Mouse (Mus musculus): ENCODE results near the gene Enox1. TPM values are rescaled to one million over a fixed set of nuclear protein-coding genes. Genes with fewer than 3 reads are reported as not detected.

Gene Enox1
- polyA plus RNA-seq, 1 experiment: not detected

DNA sequence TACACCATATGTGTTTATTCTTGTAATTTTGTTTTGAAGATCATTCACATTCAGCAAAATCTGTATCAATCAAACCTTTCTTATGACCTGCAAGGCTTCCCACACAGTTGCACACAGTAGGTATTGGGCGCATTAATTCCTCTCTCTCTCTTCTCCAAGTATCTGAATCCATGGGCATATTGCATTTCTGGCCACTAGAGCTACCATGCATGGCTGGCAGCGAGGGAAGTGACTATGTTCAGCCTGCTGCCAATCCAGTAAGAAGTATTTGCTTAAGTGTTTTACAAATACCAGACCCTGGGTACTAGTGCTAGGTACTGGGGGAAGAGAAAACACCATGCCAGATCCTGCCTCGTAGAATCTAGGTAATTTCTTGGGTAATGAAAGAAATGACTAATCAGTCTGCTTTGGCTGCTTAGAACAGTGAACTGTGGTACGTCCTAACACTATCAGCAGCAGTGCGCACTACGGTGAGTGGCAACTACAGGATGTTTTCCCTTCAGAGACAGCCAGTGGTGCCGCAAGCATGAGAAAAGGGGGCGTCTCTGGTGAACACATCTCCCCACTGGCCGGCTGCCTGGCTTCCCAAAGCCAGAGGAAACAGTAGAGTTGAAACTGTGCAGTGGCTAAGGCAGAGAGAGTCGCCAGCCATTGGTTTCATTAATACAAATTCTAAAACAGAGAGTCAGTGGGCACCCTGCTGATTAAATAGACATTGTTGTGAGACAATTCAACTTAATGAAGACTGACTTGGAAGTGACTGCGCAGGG lies 428.7 kb downstream of the Enox1 start:
- TF ChIP-seq GATA1 (IDR thresholded peaks at IDR 0.05; ENCODE audit: low read length) (no peak), TAL1 (IDR thresholded peaks at IDR 0.05; ENCODE audit: low read length) (no peak)
- Histone ChIP-seq H3K4me3 (replicated peaks) (no peak overlapping the region), H3K27me3 (ENCODE audit: control insufficient read depth) (no peaks in the 10 kb centered on the region), H3K36me3 (ENCODE audit: control insufficient read depth) (no peaks in the 10 kb centered on the region), H3K4me1 (ENCODE audit: control insufficient read depth) (no peaks in the 10 kb centered on the region), H3K9me3 (ENCODE audit: control insufficient read depth, low read length) (no peaks in the 10 kb centered on the region; the same call in 1 of the 2 replicates)

GRCm38 (mm10) chr14:77586033-77586432 lies 429.5 kb downstream of the Enox1 start:
- Histone ChIP-seq H3K27me3 (ENCODE audit: control insufficient read depth) (no peaks in the 10 kb centered on the region), H3K9me3 (ENCODE audit: control insufficient read depth, low read length) (no peaks in the 10 kb centered on the region; the same call in 1 of the 2 replicates), H3K4me1 (ENCODE audit: control insufficient read depth) (no peaks in the 10 kb centered on the region), H3K36me3 (ENCODE audit: control insufficient read depth) (no peaks in the 10 kb centered on the region), H3K4me3 (replicated peaks) (no peak overlapping the region)
- TF ChIP-seq TAL1 (IDR thresholded peaks at IDR 0.05; ENCODE audit: low read length) (no peak), GATA1 (IDR thresholded peaks at IDR 0.05; ENCODE audit: low read length) (no peak)

- H3K4me3 ChIP-seq (replicated peaks): no peak overlapping the region
- H3K9me3 ChIP-seq (ENCODE audit: control insufficient read depth, low read length): no peaks in the 10 kb centered on the region; the same call in 1 of the 2 replicates
- TF ChIP-seq TAL1 (IDR thresholded peaks at IDR 0.05; ENCODE audit: low read length) (no peak), GATA1 (IDR thresholded peaks at IDR 0.05; ENCODE audit: low read length) (no peak)
- H3K27me3 ChIP-seq (ENCODE audit: control insufficient read depth): no peaks in the 10 kb centered on the region
- no peaks in the 10 kb centered on the region for H3K4me1 ChIP-seq (ENCODE audit: control insufficient read depth)
- H3K36me3 ChIP-seq (ENCODE audit: control insufficient read depth): no peaks in the 10 kb centered on the region
Observed at GRCm38 (mm10) chr14:77587182-77587581, 430.6 kb downstream of the Enox1 start.

DNA sequence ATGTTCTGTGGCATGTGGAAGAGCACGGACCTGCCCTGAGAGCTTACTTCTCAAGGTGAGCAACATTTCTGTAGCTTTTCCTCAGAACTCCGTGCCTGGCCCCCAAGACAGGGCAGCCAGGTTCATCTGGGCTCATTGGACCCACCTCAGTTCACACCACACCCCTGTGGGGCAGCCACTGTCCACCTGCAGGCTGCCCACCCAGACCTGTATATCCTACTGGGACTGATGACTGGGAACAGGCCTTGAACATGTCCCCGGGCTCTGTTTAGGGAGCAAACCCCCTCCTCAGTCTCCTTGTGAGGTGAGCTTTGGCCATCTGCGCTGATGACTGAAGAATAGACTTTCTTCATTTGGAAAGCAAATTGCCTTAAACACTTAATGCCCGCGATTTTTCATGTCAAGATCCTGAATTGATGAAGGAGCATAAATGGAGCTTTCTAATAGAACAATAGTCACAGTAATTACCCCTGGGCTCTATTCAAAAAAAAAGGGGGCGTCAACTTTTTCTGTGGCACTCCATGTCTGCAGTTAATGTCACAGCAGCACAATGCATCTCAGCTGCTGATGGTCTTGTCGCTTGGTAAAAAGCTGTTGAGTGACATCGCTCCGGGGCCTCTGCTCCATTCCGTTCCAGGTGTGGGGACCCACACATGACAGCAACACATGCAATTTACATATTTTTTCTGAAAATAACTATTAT lies 436.7 kb downstream of the Enox1 start:
- Histone ChIP-seq H3K9me3 (ENCODE audit: control insufficient read depth, low read length) (peaks cover 41% of the 10 kb centered on the region), H3K4me1 (ENCODE audit: control insufficient read depth) (no peaks in the 10 kb centered on the region), H3K36me3 (ENCODE audit: control insufficient read depth) (no peaks in the 10 kb centered on the region), H3K4me3 (replicated peaks) (no peak overlapping the region), H3K27me3 (ENCODE audit: control insufficient read depth) (no peaks in the 10 kb centered on the region)
- TF ChIP-seq GATA1 (IDR thresholded peaks at IDR 0.05; ENCODE audit: low read length) (no peak), TAL1 (IDR thresholded peaks at IDR 0.05; ENCODE audit: low read length) (no peak)

- no peaks in the 10 kb centered on the region for H3K36me3 ChIP-seq (ENCODE audit: control insufficient read depth)
- no peak for TF ChIP-seq GATA1 (IDR thresholded peaks at IDR 0.05; ENCODE audit: low read length)
- TF ChIP-seq TAL1 (IDR thresholded peaks at IDR 0.05; ENCODE audit: low read length): no peak
- H3K4me1 ChIP-seq (ENCODE audit: control insufficient read depth): no peaks in the 10 kb centered on the region
- peaks cover 46% of the 10 kb centered on the region for H3K9me3 ChIP-seq (ENCODE audit: control insufficient read depth, low read length)
- no peak overlapping the region for H3K4me3 ChIP-seq (replicated peaks)
- no peaks in the 10 kb centered on the region for H3K27me3 ChIP-seq (ENCODE audit: control insufficient read depth)
Observed at GRCm38 (mm10) chr14:77596216-77597175, 439.9 kb downstream of the Enox1 start.

- no peak for TF ChIP-seq GATA1 (IDR thresholded peaks at IDR 0.05; ENCODE audit: low read length)
- TF ChIP-seq TAL1 (IDR thresholded peaks at IDR 0.05; ENCODE audit: low read length): no peak
- Histone ChIP-seq H3K4me1 (ENCODE audit: control insufficient read depth) (no peaks in the 10 kb centered on the region), H3K36me3 (ENCODE audit: control insufficient read depth) (no peaks in the 10 kb centered on the region), H3K27me3 (ENCODE audit: control insufficient read depth) (no peaks in the 10 kb centered on the region), H3K4me3 (replicated peaks) (no peak overlapping the region), H3K9me3 (ENCODE audit: control insufficient read depth, low read length) (peaks cover 33% of the 10 kb centered on the region)
Observed at GRCm38 (mm10) chr14:77599016-77599704, 442.6 kb downstream of the Enox1 start.

DNA sequence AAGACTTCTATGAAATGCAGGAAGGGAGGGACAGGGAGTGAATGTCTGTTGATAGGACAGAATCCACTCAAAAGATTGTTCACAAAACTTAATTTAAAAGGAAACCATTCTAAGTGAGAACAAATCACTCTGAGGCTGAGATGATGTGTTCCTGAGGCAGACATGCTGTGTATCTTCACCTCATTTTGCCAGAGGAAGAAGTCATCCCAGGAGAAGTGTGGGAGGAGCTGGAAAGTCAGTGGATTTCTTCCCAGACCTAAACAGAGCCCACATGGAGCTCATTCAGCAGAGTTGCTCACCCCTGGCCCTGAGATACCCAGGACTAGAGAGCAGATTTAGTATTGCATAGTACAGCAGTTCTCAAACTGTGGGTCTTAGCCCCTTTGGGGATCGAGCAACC lies 444.2 kb downstream of the Enox1 start:
- no peak overlapping the region for H3K4me3 ChIP-seq (replicated peaks)
- H3K4me1 ChIP-seq (ENCODE audit: control insufficient read depth): no peaks in the 10 kb centered on the region
- no peaks in the 10 kb centered on the region for H3K36me3 ChIP-seq (ENCODE audit: control insufficient read depth)
- no peak for TF ChIP-seq TAL1 (IDR thresholded peaks at IDR 0.05; ENCODE audit: low read length)
- no peak for TF ChIP-seq GATA1 (IDR thresholded peaks at IDR 0.05; ENCODE audit: low read length)
- H3K27me3 ChIP-seq (ENCODE audit: control insufficient read depth): no peaks in the 10 kb centered on the region
- peaks cover 20% of the 10 kb centered on the region for H3K9me3 ChIP-seq (ENCODE audit: control insufficient read depth, low read length)

- no peak for TF ChIP-seq TAL1 (IDR thresholded peaks at IDR 0.05; ENCODE audit: low read length)
- TF ChIP-seq GATA1 (IDR thresholded peaks at IDR 0.05; ENCODE audit: low read length): no peak
- Histone ChIP-seq H3K27me3 (ENCODE audit: control insufficient read depth) (no peaks in the 10 kb centered on the region), H3K4me3 (replicated peaks) (no peak overlapping the region), H3K36me3 (ENCODE audit: control insufficient read depth) (no peaks in the 10 kb centered on the region), H3K4me1 (ENCODE audit: control insufficient read depth) (no peaks in the 10 kb centered on the region), H3K9me3 (ENCODE audit: control insufficient read depth, low read length) (peaks cover 13% of the 10 kb centered on the region)
Observed at GRCm38 (mm10) chr14:77601446-77601845, 444.9 kb downstream of the Enox1 start.
